In the genomic region with DNA sequence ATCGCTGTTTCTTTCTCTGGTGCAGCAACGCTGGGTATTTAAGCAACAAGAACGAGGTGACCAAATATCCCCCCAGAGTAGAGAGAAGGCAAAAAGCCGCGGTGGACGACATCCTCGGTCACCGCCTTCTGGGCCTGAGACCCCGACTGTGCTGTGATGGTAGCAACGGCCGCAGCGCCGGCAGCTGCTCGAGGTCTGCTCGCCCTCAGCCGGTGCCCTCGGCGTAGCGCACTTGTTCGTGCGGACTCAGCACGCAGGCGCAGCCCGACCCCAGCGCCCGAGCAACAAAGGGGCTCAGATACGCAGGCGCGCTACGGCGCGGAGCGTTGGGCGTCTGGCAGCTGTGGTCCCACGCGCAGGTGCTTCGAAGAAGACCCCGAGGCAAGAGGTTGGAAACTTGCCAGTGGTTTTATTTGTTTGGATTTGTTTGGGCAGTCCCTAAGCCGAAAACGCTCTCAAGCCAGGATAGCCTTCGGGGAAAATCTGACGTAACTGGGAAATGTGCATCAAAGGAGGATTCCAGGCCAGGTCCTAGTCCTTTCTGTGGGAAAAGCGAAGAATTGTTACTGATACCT, we compare ENCODE assay signal across 8 mouse cellular contexts. TPM values are rescaled to one million over a fixed set of nuclear protein-coding genes. Genes with fewer than 3 reads are reported as not detected.
A peak's percentile ranks its signal among the peaks of the same experiment; 100 is the strongest.
DNase-seq lines count a peak whose midpoint lies in the region; ATAC-seq and TF ChIP-seq lines count a peak whose summit lies in the region.

A gene (minus strand): TSS at position 197 of the 575 bp plus-strand sequence.

- H3K27me3 ChIP-seq in G1E (ENCODE audit: insufficient read depth, low read length), result peaks cover 8% of the 10 kb centered on the region
- no peaks in the 10 kb centered on the region for H3K27me3 ChIP-seq in forebrain, embryonic 16.5 days (replicated peaks; ENCODE audit: control insufficient read depth, insufficient read depth, low read length)
- no peaks in the 10 kb centered on the region for H3K27me3 ChIP-seq in lung, embryonic 14.5 days (ENCODE audit: insufficient read depth, low read length)

- H3K4me2 ChIP-seq in forebrain, embryonic 16.5 days (ENCODE audit: low read length), result peak within 1 kb of the TSS; percentile 70
- peak within 1 kb of the TSS; percentile 97 for H3K4me2 ChIP-seq in lung, embryonic 14.5 days

- TF ChIP-seq CTCF in G1E (IDR thresholded peaks at IDR 0.05; ENCODE audit: low read depth, low read length), result no peak
- TF ChIP-seq CTCF in layer of hippocampus, adult 2 months (conservative IDR thresholded peaks at IDR 0.05), result peak; percentile 41; the same call in 1 of the 2 replicates
- peak; percentile 41 for TF ChIP-seq CTCF in lung, embryonic 14.5 days (IDR thresholded peaks at IDR 0.05; ENCODE audit: low read depth)

- peaks cover 26% of the 10 kb centered on the region for H3K36me3 ChIP-seq in G1E (replicated peaks)
- H3K36me3 ChIP-seq in forebrain, embryonic 16.5 days (ENCODE audit: control insufficient read depth, insufficient read depth), result peaks cover 6% of the 10 kb centered on the region; the same call in 1 of the 2 replicates
- peaks cover 22% of the 10 kb centered on the region for H3K36me3 ChIP-seq in lung, embryonic 14.5 days (ENCODE audit: insufficient read depth)

- no peaks in the 10 kb centered on the region for H3K9me3 ChIP-seq in G1E (replicated peaks)
- no peaks in the 10 kb centered on the region for H3K9me3 ChIP-seq in forebrain, embryonic 16.5 days (ENCODE audit: control insufficient read depth, low read length)
- no peaks in the 10 kb centered on the region for H3K9me3 ChIP-seq in lung, embryonic 14.5 days (ENCODE audit: low read depth, low read length)

- peak within 1 kb of the TSS; percentile 71 for H3K4me3 ChIP-seq in G1E (ENCODE audit: low read depth, low read length)
- H3K4me3 ChIP-seq in forebrain, embryonic 16.5 days (replicated peaks; ENCODE audit: low read length), result peak within 1 kb of the TSS; percentile 50
- H3K4me3 ChIP-seq in layer of hippocampus, adult 2 months, result peak within 1 kb of the TSS; percentile 93
- peak within 1 kb of the TSS; percentile 55 for H3K4me3 ChIP-seq in lung, embryonic 14.5 days (ENCODE audit: low read depth, low read length)

- no peak; the same call in 1 of the 2 replicates for ATAC-seq in G1E (ENCODE audit: extremely low read depth, insufficient number of reproducible peaks, low FRiP score, poor library complexity, severe bottlenecking)
- peak; percentile 98 for ATAC-seq in forebrain, embryonic 16.5 days
- peak; percentile 94 for ATAC-seq in lung, embryonic 14.5 days (ENCODE audit: insufficient read depth)

- under 1% methylated on average over 43 of the region's 43 CpGs for WGBS in forebrain, embryonic 16.5 days
- WGBS in lung, embryonic 14.5 days, result under 1% methylated on average over 43 of the region's 43 CpGs

- intact Hi-C loops in heart, postnatal 36 days (cut with DNase I), result no loop called here

- peaks cover 19% of the 10 kb centered on the region for H3K4me1 ChIP-seq in G1E (ENCODE audit: insufficient read depth, low read depth, low read length)
- H3K4me1 ChIP-seq in forebrain, embryonic 16.5 days (replicated peaks; ENCODE audit: control insufficient read depth, insufficient read depth, low read length), result peaks cover 35% of the 10 kb centered on the region
- no peaks in the 10 kb centered on the region for H3K4me1 ChIP-seq in lung, embryonic 14.5 days (ENCODE audit: insufficient read depth)

- H3K27ac ChIP-seq in forebrain, embryonic 16.5 days (ENCODE audit: low read length), result peak within 1 kb of the TSS; percentile 92
- H3K27ac ChIP-seq in layer of hippocampus, adult 2 months, result peak within 1 kb of the TSS; percentile 94
- peak within 1 kb of the TSS; percentile 78 for H3K27ac ChIP-seq in lung, embryonic 14.5 days (ENCODE audit: low read depth)

- H3K9ac ChIP-seq in forebrain, embryonic 16.5 days (replicated peaks; ENCODE audit: low read depth, low read length), result peak within 1 kb of the TSS; percentile 75
- peak within 1 kb of the TSS; percentile 71 for H3K9ac ChIP-seq in lung, embryonic 14.5 days

- peak; percentile 81 for DNase-seq in G1E (ENCODE audit: low spot score)
- DNase-seq in cerebellum, adult 18-20 months, result peak; percentile 90 to 92
- peak; percentile 85 to 86 for DNase-seq in heart, postnatal 36 days
- peak; percentile 86 to 88 for DNase-seq in layer of hippocampus, adult 2 months (ENCODE audit: low spot score in 2 of 2)
- peak; percentile 90 for DNase-seq in lung, embryonic 14.5 days
- peak; percentile 84 for DNase-seq in ovary, adult 18-20 months (ENCODE audit: low spot score)
- peak; percentile 96 for DNase-seq in thymus, postnatal 0 days (ENCODE audit: low spot score)

RNA-seq across cellular contexts. Expression of the gene that starts here (rescaled TPM):
- total RNA-seq in G1E (2014; fragmentation: Nextera tagmentation) (1.5 and 4.1 TPM in 2 replicates), G1E (2017) (0.52 and 0.87 TPM in 2 replicates)
- polyA plus RNA-seq in G1E (2012), result 0.05 and 0.08 TPM in 2 replicates
- 195 and 209 TPM in 2 replicates for polyA plus RNA-seq in forebrain, embryonic 16.5 days (2015; fragmentation: Nextera tagmentation; extraction: Ambion mirVana)
- total RNA-seq in heart, postnatal 36 days (2021), result 10 to 100 TPM; 12.8 TPM
- total RNA-seq in layer of hippocampus, adult 2 months (2021), result 10 to 100 TPM; 42.0 to 46.7 TPM
- 18.7 and 19.5 TPM in 2 replicates for polyA plus RNA-seq in lung, embryonic 14.5 days (2014; fragmentation: Nextera tagmentation; extraction: Ambion mirVana)
- polyA plus RNA-seq in thymus, postnatal 0 days (2015; fragmentation: Nextera tagmentation; extraction: Ambion mirVana), result 12.6 and 14.6 TPM in 2 replicates

Comparison
In these comparisons a context has a peak if more than half of its experiments do, and no peak if none do; other contexts are left out.
1. RNA of the gene that starts here (polyA plus RNA-seq): 195 to 209 TPM in forebrain, embryonic 16.5 days, 18.7 to 19.5 TPM in lung, embryonic 14.5 days and 12.6 to 14.6 TPM in thymus, postnatal 0 days; 0.05 to 0.08 TPM in G1E; every median in the first group is over 10 times any median in the second.
2. Peak in every context shown above with its lines, with median percentiles within 50 percentile points of each other: DNase-seq, H3K4me3 ChIP-seq and H3K27ac ChIP-seq.